Mouse (Mus musculus) kidney, embryonic 16.5 days (tissue): Measurements from ENCODE around the gene Trpc4ap. TPM values are rescaled to one million over a fixed set of nuclear protein-coding genes. Genes with fewer than 3 reads are reported as not detected.
A peak's percentile ranks its signal among the peaks of the same experiment; 100 is the strongest.

Source experiments
- ATAC-seq: fragments of 200-750 bp; cut with Nextera tagmentation; 2 replicates; pipeline ENCODE4 v1.8.0; 2017; ENCODE audit warnings: moderate TSS enrichment; ENCODE audit not compliant: low FRiP score, low TSS enrichment
- H3K27ac ChIP-seq: fragments of 300-500 bp; sonication (generic); 2 replicates; pipeline ENCODE4 v1.5.1; 2014; ENCODE audit warnings: low read length
- H3K27me3 ChIP-seq: fragments of 300-500 bp; sonication (generic); 2 replicates; pipeline ENCODE4 v1.6.1; 2014; ENCODE audit warnings: low read length, control low read depth, mixed read lengths; ENCODE audit not compliant: insufficient read depth
- H3K36me3 ChIP-seq: fragments of 300-500 bp; sonication (generic); 2 replicates; pipeline ENCODE4 v1.6.1; 2014; ENCODE audit warnings: low read length, control low read depth, mixed read lengths; ENCODE audit not compliant: insufficient read depth
- H3K4me1 ChIP-seq: fragments of 300-500 bp; sonication (generic); 2 replicates; pipeline ENCODE4 v1.6.1; 2014; ENCODE audit warnings: low read length, control low read depth, mixed read lengths; ENCODE audit not compliant: insufficient read depth
- H3K4me2 ChIP-seq: fragments of 300-500 bp; sonication (generic); replicated peaks from 2 replicates; pipeline ENCODE4 v1.6.1; 2014; ENCODE audit warnings: low read depth, low read length
- H3K4me3 ChIP-seq: fragments of 300-500 bp; sonication (generic); 2 replicates; pipeline ENCODE4 v1.5.1; 2014; ENCODE audit warnings: mild to moderate bottlenecking, low read length
- H3K9ac ChIP-seq: fragments of 300-500 bp; sonication (generic); replicated peaks from 2 replicates; pipeline ENCODE4 v1.6.1; 2014; ENCODE audit warnings: low read length
- H3K9me3 ChIP-seq: fragments of 300-500 bp; sonication (generic); 2 replicates; pipeline ENCODE4 v1.6.1; 2016; ENCODE audit warnings: low read length, control low read depth
- WGBS: fragments of 180-500 bp; shearing (Covaris S2); extraction: QIAGEN DNeasy Blood & Tissue Kit; methylation state at CpG from one replicate; pipeline ENCODE4 v1.1.7; 2014; 5-methylcytosine and 5-hydroxymethylcytosine counted together
- polyA plus RNA-seq: library from polyadenylated mRNA; unstranded; fragments of >200 nt; fragmentation: Nextera tagmentation; extraction: Ambion mirVana; gene quantifications from 2 replicates; pipeline ENCODE4 v1.2.1, GENCODE M21; 2015

The Trpc4ap gene
- polyA plus RNA-seq, 1 experiment from 2014 or later, result 135 TPM

DNA sequence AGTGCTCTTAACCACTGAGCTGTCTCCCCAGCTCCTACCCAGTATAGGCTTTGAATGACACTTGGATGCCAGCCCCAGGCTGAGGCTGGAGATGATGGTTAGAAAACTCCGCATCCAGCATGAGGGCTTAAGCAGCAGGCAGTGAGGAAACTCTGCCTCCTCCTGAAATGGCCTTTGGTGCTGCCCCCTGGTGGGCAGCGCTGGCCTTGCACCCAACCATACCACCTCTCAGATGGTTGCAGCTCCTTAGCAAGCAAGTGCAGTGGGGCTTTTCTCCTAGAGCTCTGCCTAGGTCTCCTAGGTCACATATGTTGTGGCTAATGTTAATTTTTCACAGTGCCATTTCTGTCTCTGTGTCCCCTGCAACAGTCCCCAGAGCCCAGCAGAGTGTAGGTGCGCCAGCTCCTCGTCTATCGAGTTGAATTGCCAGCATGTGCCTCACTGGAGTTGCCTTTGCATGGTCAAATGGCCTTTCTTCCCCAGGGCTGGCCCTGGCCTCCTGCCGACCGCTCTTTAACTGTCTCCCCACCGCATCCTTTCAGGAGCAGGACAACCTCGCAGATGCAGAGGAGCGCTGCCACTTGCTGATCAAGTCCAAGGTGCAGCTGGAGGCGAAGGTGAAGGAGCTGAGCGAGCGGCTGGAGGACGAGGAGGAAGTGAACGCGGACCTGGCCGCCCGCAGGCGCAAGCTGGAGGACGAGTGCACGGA lies 65.0 kb downstream of the Trpc4ap start:
- 56% methylated on average over 21 of the region's 21 CpGs for WGBS
- Histone ChIP-seq H3K9me3 (no peaks in the 10 kb centered on the region), H3K9ac (no peak overlapping the region), H3K4me3 (no peak overlapping the region), H3K27ac (no peak overlapping the region), H3K4me2 (no peak overlapping the region), H3K36me3 (no peaks in the 10 kb centered on the region), H3K27me3 (peaks cover 34% of the 10 kb centered on the region), H3K4me1 (peaks cover 20% of the 10 kb centered on the region)
- ATAC-seq, result no peak

GRCm38 (mm10) chr2:155626277-155626676 lies 65.9 kb downstream of the Trpc4ap start:
- 49% methylated on average over 15 of the region's 15 CpGs for WGBS
- Histone ChIP-seq H3K9ac (no peak overlapping the region), H3K4me3 (no peak overlapping the region), H3K9me3 (no peaks in the 10 kb centered on the region), H3K4me2 (no peak overlapping the region), H3K4me1 (peaks cover 16% of the 10 kb centered on the region), H3K27ac (no peak overlapping the region), H3K36me3 (no peaks in the 10 kb centered on the region), H3K27me3 (peaks cover 33% of the 10 kb centered on the region)
- ATAC-seq, result no peak

GRCm38 (mm10) chr2:155624730-155625129 lies 67.5 kb downstream of the Trpc4ap start:
- no peak for ATAC-seq
- peaks cover 18% of the 10 kb centered on the region for H3K27me3 ChIP-seq
- 41% methylated on average over 10 of the region's 10 CpGs for WGBS
- peaks cover 8% of the 10 kb centered on the region for H3K4me1 ChIP-seq
- H3K9me3 ChIP-seq, result no peaks in the 10 kb centered on the region
- no peak overlapping the region for H3K27ac ChIP-seq
- no peak overlapping the region for H3K9ac ChIP-seq
- H3K4me3 ChIP-seq, result no peak overlapping the region
- no peak overlapping the region for H3K4me2 ChIP-seq
- H3K36me3 ChIP-seq, result no peaks in the 10 kb centered on the region

DNA sequence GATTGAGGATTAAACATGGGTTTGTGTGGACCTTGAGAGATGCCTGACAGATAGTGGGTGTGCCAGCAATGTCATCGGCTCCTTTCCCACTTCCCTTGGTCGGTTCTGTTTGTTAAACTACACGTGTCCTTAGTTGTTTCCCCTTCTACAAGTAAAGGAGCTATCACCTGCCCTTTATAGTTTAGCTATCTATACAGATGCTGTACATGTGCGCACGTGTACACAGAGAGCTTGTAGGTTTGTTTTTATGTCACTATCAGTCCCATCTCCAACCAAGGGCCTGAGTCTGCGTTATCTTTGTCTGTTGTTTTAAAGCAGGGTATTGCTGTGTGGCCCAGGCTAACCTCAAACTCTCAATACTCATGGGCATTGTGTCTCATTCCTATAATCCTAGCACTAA lies 68.2 kb downstream of the Trpc4ap start:
- 81% methylated on average over 6 of the region's 6 CpGs for WGBS
- no peak overlapping the region for H3K4me2 ChIP-seq
- no peaks in the 10 kb centered on the region for H3K36me3 ChIP-seq
- H3K4me1 ChIP-seq, result peaks cover under 1% of the 10 kb centered on the region
- H3K4me3 ChIP-seq, result no peak overlapping the region
- no peak overlapping the region for H3K27ac ChIP-seq
- H3K9ac ChIP-seq, result no peak overlapping the region
- no peaks in the 10 kb centered on the region for H3K9me3 ChIP-seq
- ATAC-seq, result no peak
- peaks cover 12% of the 10 kb centered on the region for H3K27me3 ChIP-seq

GRCm38 (mm10) chr2:155622606-155623005 lies 69.6 kb downstream of the Trpc4ap start:
- 29% methylated on average over 11 of the region's 11 CpGs for WGBS
- H3K4me1 ChIP-seq, result no peaks in the 10 kb centered on the region
- no peak overlapping the region for H3K27ac ChIP-seq
- H3K4me3 ChIP-seq, result no peak overlapping the region
- H3K27me3 ChIP-seq, result peaks cover 3% of the 10 kb centered on the region
- H3K9me3 ChIP-seq, result no peaks in the 10 kb centered on the region
- no peak for ATAC-seq
- H3K4me2 ChIP-seq, result no peak overlapping the region
- H3K9ac ChIP-seq, result no peak overlapping the region
- H3K36me3 ChIP-seq, result no peaks in the 10 kb centered on the region

- Histone ChIP-seq H3K36me3 (no peaks in the 10 kb centered on the region), H3K4me3 (no peak overlapping the region), H3K4me2 (no peak overlapping the region), H3K27me3 (peaks cover 3% of the 10 kb centered on the region; the same call in 1 of the 2 replicates), H3K4me1 (no peaks in the 10 kb centered on the region), H3K27ac (no peak overlapping the region), H3K9ac (no peak overlapping the region), H3K9me3 (no peaks in the 10 kb centered on the region)
- 14% methylated on average over 8 of the region's 8 CpGs for WGBS
- ATAC-seq, result peak; percentile 72
These were observed 72.4 kb downstream of the Trpc4ap start for GRCm38 (mm10) chr2:155619817-155620216.

GRCm38 (mm10) chr2:155616971-155617370 lies 75.2 kb downstream of the Trpc4ap start:
- no peak overlapping the region for H3K27ac ChIP-seq
- 44% methylated on average over 6 of the region's 6 CpGs for WGBS
- no peak overlapping the region for H3K9ac ChIP-seq
- no peak for ATAC-seq
- no peaks in the 10 kb centered on the region for H3K36me3 ChIP-seq
- H3K4me2 ChIP-seq, result no peak overlapping the region
- H3K4me1 ChIP-seq, result peaks cover 5% of the 10 kb centered on the region; the same call in 1 of the 2 replicates
- peaks cover 5% of the 10 kb centered on the region; the same call in 1 of the 2 replicates for H3K27me3 ChIP-seq
- no peaks in the 10 kb centered on the region for H3K9me3 ChIP-seq
- no peak overlapping the region for H3K4me3 ChIP-seq

- Histone ChIP-seq H3K9me3 (no peaks in the 10 kb centered on the region), H3K4me2 (peak overlapping the region; percentile 59), H3K9ac (no peak overlapping the region), H3K4me3 (no peak overlapping the region; the same call in 1 of the 2 replicates), H3K36me3 (no peaks in the 10 kb centered on the region), H3K4me1 (peaks cover 5% of the 10 kb centered on the region; the same call in 1 of the 2 replicates), H3K27ac (no peak overlapping the region), H3K27me3 (peaks cover 3% of the 10 kb centered on the region; the same call in 1 of the 2 replicates)
- no peak for ATAC-seq
- WGBS, result 69% methylated on average over 8 of the region's 8 CpGs
These were observed 78.2 kb downstream of the Trpc4ap start for GRCm38 (mm10) chr2:155613953-155614352.

GRCm38 (mm10) chr2:155613326-155613755 lies 78.8 kb downstream of the Trpc4ap start:
- H3K4me1 ChIP-seq, result peaks cover 5% of the 10 kb centered on the region; the same call in 1 of the 2 replicates
- no peaks in the 10 kb centered on the region for H3K9me3 ChIP-seq
- peak overlapping the region; percentile 42 for H3K4me3 ChIP-seq
- H3K27me3 ChIP-seq, result peaks cover 3% of the 10 kb centered on the region; the same call in 1 of the 2 replicates
- peak; percentile 91 for ATAC-seq
- 6% methylated on average over 20 of the region's 20 CpGs for WGBS
- no peak overlapping the region for H3K27ac ChIP-seq
- peak overlapping the region; percentile 59 for H3K4me2 ChIP-seq
- H3K9ac ChIP-seq, result peak overlapping the region; percentile 35; the same call in 1 of the 2 replicates
- H3K36me3 ChIP-seq, result no peaks in the 10 kb centered on the region

GRCm38 (mm10) chr2:155611834-155612550 lies 80.2 kb downstream of the Trpc4ap start:
- no peak overlapping the region for H3K4me2 ChIP-seq
- H3K4me1 ChIP-seq, result peaks cover 5% of the 10 kb centered on the region; the same call in 1 of the 2 replicates
- H3K27ac ChIP-seq, result no peak overlapping the region
- 90% methylated on average over 9 of the region's 9 CpGs for WGBS
- H3K4me3 ChIP-seq, result no peak overlapping the region
- no peaks in the 10 kb centered on the region for H3K36me3 ChIP-seq
- no peak overlapping the region for H3K9ac ChIP-seq
- ATAC-seq, result no peak
- H3K9me3 ChIP-seq, result no peaks in the 10 kb centered on the region
- peaks cover 3% of the 10 kb centered on the region; the same call in 1 of the 2 replicates for H3K27me3 ChIP-seq
